Mouse (Mus musculus): ENCODE results near the gene Mup3. TPM values are rescaled to one million over a fixed set of nuclear protein-coding genes. Genes with fewer than 3 reads are reported as not detected.
"Not testable (repeated sequence)": the region's sequence is repeated elsewhere in the genome, so short reads cannot be mapped to it uniquely, and the experiment has no call there.

The Mup3 gene
- polyA plus RNA-seq (2016; fragmentation: Nextera tagmentation; extraction: Ambion mirVana), result not detected in 2 replicates

DNA sequence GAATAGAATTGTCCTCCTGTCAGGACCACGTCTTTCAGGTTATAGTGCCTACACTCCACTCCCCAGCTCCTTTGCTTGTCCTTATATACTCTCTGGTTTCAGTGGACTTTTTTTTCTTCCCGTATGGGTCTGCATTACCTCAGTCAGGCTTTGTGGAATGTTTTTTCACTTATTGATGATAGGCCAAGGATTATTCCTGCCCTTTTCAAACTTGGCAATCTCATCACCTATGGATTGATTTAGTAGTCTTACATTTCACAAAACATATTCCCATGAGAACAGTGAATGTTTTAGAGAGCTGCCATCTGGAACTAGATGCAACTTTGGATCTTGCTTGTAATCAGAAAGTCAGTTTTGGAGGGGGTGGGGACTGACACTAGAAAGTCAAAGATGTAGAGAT lies at the start of gene Mup3:
Mup3 (minus strand) TSS at position 102 of the 400 bp plus-strand sequence.
- H3K4me3 ChIP-seq, result no peak within 1 kb of the TSS
- no peaks in the 10 kb centered on the region for H3K9me3 ChIP-seq
- H3K9ac ChIP-seq (replicated peaks), result no peak within 1 kb of the TSS
- H3K27ac ChIP-seq (replicated peaks), result no peak within 1 kb of the TSS
- no peaks in the 10 kb centered on the region for H3K27me3 ChIP-seq
- ATAC-seq (ENCODE audit: low FRiP score, low read depth), result no peak
- H3K4me2 ChIP-seq (replicated peaks), result no peak within 1 kb of the TSS
- H3K36me3 ChIP-seq, result no peaks in the 10 kb centered on the region
- no peaks in the 10 kb centered on the region for H3K4me1 ChIP-seq
- WGBS, result 85% methylated on average over 2 of the region's 2 CpGs

DNA sequence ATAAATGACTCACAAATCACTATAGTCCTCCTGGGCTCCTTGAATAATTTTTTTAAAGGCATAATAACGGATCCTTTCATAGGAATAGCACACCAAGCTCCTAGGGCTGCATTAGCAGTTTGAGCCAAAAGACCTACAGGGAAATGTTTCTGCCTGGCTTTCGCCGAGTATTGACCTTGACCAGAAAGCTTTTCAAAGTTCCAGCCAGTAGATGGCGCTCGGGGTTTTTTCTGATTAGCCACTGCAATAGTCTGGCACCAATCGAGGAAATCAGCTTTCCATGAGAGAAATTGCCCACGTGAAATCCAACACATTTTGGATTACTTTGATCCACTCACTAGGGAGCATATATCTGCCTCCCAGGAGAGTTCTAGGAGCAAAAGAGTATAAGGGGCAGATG lies 46.6 kb upstream of the Mup3 start:
- no peak for ATAC-seq (ENCODE audit: low FRiP score, low read depth)
- H3K27ac ChIP-seq (replicated peaks), result no peak overlapping the region
- H3K27me3 ChIP-seq, result no peaks in the 10 kb centered on the region
- H3K9me3 ChIP-seq, result peaks cover 21% of the 10 kb centered on the region
- WGBS, result 73% methylated on average over 7 of the region's 7 CpGs
- no peak overlapping the region for H3K4me3 ChIP-seq
- no peak overlapping the region for H3K4me2 ChIP-seq (replicated peaks)
- H3K36me3 ChIP-seq, result no peaks in the 10 kb centered on the region
- H3K4me1 ChIP-seq, result no peaks in the 10 kb centered on the region
- H3K9ac ChIP-seq (replicated peaks), result no peak overlapping the region

DNA sequence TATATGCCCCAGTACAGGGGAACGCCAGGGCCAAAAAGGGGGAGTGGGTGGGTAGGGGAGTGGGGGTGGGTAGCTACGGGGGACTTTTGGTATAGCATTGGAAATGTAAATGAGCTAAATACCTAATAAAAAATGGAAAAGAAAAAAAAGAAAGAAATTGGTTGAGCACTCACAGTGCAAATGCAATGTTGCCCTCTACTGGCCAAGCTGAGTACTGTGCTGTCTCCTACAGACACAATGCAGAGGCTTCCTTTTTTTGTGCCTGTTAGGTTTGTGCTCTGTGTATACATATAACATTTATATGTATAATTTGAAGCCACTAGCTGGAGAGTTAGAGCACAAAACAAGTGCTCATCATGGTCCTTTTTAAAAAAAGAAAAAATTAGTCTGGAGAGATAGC lies 16.2 kb upstream of the Mup3 start:
- not testable (repeated sequence) for H3K4me1 ChIP-seq; H3K27me3 ChIP-seq; H3K36me3 ChIP-seq; ATAC-seq (ENCODE audit: low FRiP score, low read depth); H3K9me3 ChIP-seq; H3K4me2 ChIP-seq (replicated peaks); H3K4me3 ChIP-seq; H3K9ac ChIP-seq (replicated peaks); H3K27ac ChIP-seq (replicated peaks)
- 100% methylated on average over 2 of the region's 2 CpGs for WGBS

DNA sequence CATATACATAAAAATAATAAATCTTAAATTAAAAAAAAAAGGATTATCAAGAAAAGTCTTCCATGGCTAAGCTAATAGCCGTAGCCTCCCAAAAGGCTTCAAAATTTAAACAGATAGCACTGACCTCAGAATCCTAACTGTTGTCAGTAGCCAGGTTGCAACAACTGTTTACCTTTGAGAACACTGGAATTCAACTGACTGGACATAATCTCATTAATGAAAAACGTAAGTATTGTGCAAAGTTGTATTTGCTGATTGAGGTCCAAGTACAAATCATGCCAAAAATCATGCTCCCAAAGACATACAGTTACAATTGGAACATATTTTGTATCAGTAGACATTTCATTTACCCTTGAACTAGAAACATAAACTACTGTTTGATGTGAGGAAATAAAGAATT lies 811 bp upstream of the Mup3 start:
- Histone ChIP-seq H3K27me3 (no peaks in the 10 kb centered on the region), H3K9ac (replicated peaks) (no peak overlapping the region), H3K27ac (replicated peaks) (no peak overlapping the region), H3K4me3 (no peak overlapping the region), H3K36me3 (no peaks in the 10 kb centered on the region), H3K4me1 (no peaks in the 10 kb centered on the region), H3K4me2 (replicated peaks) (no peak overlapping the region), H3K9me3 (no peaks in the 10 kb centered on the region)
- ATAC-seq (ENCODE audit: low FRiP score, low read depth), result no peak
- WGBS, result 86% methylated on average over 2 of the region's 2 CpGs

DNA sequence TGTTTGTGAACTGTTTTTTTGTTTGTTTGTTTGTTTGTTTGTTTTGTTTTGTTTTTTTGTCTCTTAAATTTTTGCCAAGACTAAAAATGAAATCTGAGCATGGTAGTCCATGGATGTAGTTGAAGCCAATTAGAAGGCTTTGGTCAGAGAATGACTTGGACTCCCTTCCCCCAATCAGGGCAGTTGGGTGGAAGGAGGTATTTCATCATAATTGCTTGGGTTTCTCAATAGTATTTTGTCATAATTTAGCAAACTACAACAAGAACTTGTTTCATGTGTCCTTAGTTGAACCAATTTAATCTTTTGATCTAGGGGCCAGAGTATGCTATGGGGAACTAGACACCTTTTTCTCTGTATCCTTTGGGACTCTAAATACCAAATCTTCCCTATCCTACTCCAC lies 4.4 kb downstream of the Mup3 start:
- H3K4me1 ChIP-seq, result no peaks in the 10 kb centered on the region
- H3K27me3 ChIP-seq, result no peaks in the 10 kb centered on the region
- no peak overlapping the region for H3K4me3 ChIP-seq
- H3K9ac ChIP-seq (replicated peaks), result no peak overlapping the region
- H3K4me2 ChIP-seq (replicated peaks), result no peak overlapping the region
- no peak for ATAC-seq (ENCODE audit: low FRiP score, low read depth)
- H3K36me3 ChIP-seq, result no peaks in the 10 kb centered on the region
- no peak overlapping the region for H3K27ac ChIP-seq (replicated peaks)
- H3K9me3 ChIP-seq, result no peaks in the 10 kb centered on the region

DNA sequence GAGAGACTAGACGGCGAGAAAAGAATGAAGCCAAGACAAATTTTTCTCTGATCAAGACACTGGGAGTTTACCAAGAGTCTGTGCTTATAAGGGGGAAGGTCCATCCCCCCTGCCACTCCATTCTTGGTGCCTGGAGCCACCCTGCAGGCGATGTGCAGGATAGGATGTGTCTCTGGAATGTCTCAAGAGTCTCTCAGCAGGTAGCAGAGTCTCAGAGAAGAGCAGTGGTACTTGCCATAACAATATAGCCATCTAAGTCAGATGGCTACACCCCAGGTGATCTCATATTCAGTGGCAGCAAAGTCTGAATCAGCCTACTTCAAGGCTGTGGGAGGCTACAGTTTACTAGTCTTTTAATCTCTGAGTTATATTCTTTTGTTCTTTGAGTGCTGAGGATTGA lies 12.0 kb downstream of the Mup3 start:
- no peak overlapping the region for H3K27ac ChIP-seq (replicated peaks)
- no peak for ATAC-seq (ENCODE audit: low FRiP score, low read depth)
- H3K4me2 ChIP-seq (replicated peaks), result no peak overlapping the region

DNA sequence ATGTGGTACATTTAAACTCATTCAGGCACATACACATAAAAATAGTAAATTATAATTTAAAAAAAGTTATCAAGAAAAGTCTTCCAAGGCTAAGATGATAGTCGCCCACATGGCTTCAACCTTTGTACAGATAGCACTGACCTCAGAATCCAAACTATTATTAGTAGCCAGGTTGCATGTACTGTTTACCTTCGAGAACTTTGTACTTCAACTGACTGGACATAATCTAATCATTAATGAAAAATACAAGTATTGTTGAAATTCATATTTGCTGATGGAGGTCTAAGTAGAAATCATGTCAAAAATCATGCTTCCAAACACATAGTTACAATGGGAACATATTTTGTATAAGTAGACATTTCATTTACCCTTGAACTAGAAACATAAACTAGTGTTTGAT lies 32.4 kb downstream of the Mup3 start:
- 82% methylated on average over 2 of the region's 2 CpGs for whole genome bisulfite sequencing
- H3K36me3 ChIP-seq; H3K9ac ChIP-seq (replicated peaks); H3K4me2 ChIP-seq (replicated peaks); H3K4me1 ChIP-seq; H3K4me3 ChIP-seq; ATAC-seq (ENCODE audit: low FRiP score, low read depth); H3K9me3 ChIP-seq; H3K27ac ChIP-seq (replicated peaks); H3K27me3 ChIP-seq: not testable (repeated sequence)

More for the DNA sequence above, 12.0 kb downstream of the Mup3 start:
- no peak overlapping the region for H3K4me3 ChIP-seq
- H3K9me3 ChIP-seq, result no peaks in the 10 kb centered on the region
- H3K4me1 ChIP-seq, result no peaks in the 10 kb centered on the region
- no peak overlapping the region for H3K9ac ChIP-seq (replicated peaks)
- no peaks in the 10 kb centered on the region for H3K36me3 ChIP-seq
- no peaks in the 10 kb centered on the region for H3K27me3 ChIP-seq
- WGBS, result 71% methylated on average over 3 of the region's 3 CpGs

DNA sequence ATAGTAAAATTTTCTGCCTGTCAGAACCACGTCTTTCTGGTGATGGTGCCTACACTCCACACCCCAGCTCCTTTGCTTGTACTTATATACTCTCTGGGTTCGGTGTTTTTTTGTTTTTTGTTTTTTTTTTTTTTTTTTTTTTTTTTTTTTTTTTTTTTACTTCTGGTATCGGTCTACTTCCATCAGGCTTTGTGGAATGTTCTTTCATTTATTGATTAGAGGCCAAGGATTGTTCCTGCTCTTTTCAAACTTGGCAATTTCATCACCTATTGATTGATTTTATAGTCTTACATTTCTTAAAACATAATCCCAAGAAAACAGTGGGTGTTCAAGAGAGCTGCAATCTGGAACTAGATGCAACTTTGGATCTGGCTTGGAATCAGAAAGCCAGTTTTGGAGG lies 33.1 kb downstream of the Mup3 start, which contains the start of gene Mup20:
Mup20 (minus strand) TSS at position 101 of the 400 bp plus-strand sequence.
- 82% methylated on average over 3 of the region's 3 CpGs for WGBS
- not testable (repeated sequence) for H3K36me3 ChIP-seq

More for the DNA sequence above, 33.1 kb downstream of the Mup3 start, which contains the start of gene Mup20:
- not testable (repeated sequence) for H3K4me1 ChIP-seq; H3K4me3 ChIP-seq; H3K4me2 ChIP-seq (replicated peaks); H3K27ac ChIP-seq (replicated peaks); H3K27me3 ChIP-seq; H3K9ac ChIP-seq (replicated peaks); H3K9me3 ChIP-seq; ATAC-seq (ENCODE audit: low FRiP score, low read depth)

Other genes with a start within 250 kb of the Mup3 start
- not detected in 2 replicates for gene Mup20, start 33.2 kb downstream of the Mup3 start, polyA plus RNA-seq (2016; fragmentation: Nextera tagmentation; extraction: Ambion mirVana)
- not detected in 2 replicates for gene Mup21, start 63.5 kb upstream of the Mup3 start, polyA plus RNA-seq (2016; fragmentation: Nextera tagmentation; extraction: Ambion mirVana)
- 28.1 and 31.5 TPM in 2 replicates for gene Zfp37, start 143.7 kb upstream of the Mup3 start, polyA plus RNA-seq (2016; fragmentation: Nextera tagmentation; extraction: Ambion mirVana)
- gene Slc31a2, start 175.2 kb upstream of the Mup3 start, polyA plus RNA-seq (2016; fragmentation: Nextera tagmentation; extraction: Ambion mirVana), result 9.5 and 10.2 TPM in 2 replicates

Measured in midbrain, embryonic 12.5 days (tissue).